Mouse (Mus musculus) kidney, embryonic 16.5 days (tissue): ENCODE results near the gene Cyp4f40. TPM values are rescaled to one million over a fixed set of nuclear protein-coding genes. Genes with fewer than 3 reads are reported as not detected.
"Not testable (repeated sequence)": the region's sequence is repeated elsewhere in the genome, so short reads cannot be mapped to it uniquely, and the experiment has no call there.

Source experiments
- ATAC-seq: fragments of 200-750 bp; cut with Nextera tagmentation; 2 replicates; pipeline ENCODE4 v1.8.0; 2017; ENCODE audit warnings: moderate TSS enrichment; ENCODE audit not compliant: low FRiP score, low TSS enrichment
- H3K27ac ChIP-seq: fragments of 300-500 bp; sonication (generic); 2 replicates; pipeline ENCODE4 v1.5.1; 2014; ENCODE audit warnings: low read length
- H3K27me3 ChIP-seq: fragments of 300-500 bp; sonication (generic); 2 replicates; pipeline ENCODE4 v1.6.1; 2014; ENCODE audit warnings: low read length, control low read depth, mixed read lengths; ENCODE audit not compliant: insufficient read depth
- H3K36me3 ChIP-seq: fragments of 300-500 bp; sonication (generic); 2 replicates; pipeline ENCODE4 v1.6.1; 2014; ENCODE audit warnings: low read length, control low read depth, mixed read lengths; ENCODE audit not compliant: insufficient read depth
- H3K4me1 ChIP-seq: fragments of 300-500 bp; sonication (generic); 2 replicates; pipeline ENCODE4 v1.6.1; 2014; ENCODE audit warnings: low read length, control low read depth, mixed read lengths; ENCODE audit not compliant: insufficient read depth
- H3K4me2 ChIP-seq: fragments of 300-500 bp; sonication (generic); replicated peaks from 2 replicates; pipeline ENCODE4 v1.6.1; 2014; ENCODE audit warnings: low read depth, low read length
- H3K4me3 ChIP-seq: fragments of 300-500 bp; sonication (generic); 2 replicates; pipeline ENCODE4 v1.5.1; 2014; ENCODE audit warnings: mild to moderate bottlenecking, low read length
- H3K9ac ChIP-seq: fragments of 300-500 bp; sonication (generic); replicated peaks from 2 replicates; pipeline ENCODE4 v1.6.1; 2014; ENCODE audit warnings: low read length
- H3K9me3 ChIP-seq: fragments of 300-500 bp; sonication (generic); 2 replicates; pipeline ENCODE4 v1.6.1; 2016; ENCODE audit warnings: low read length, control low read depth
- whole genome bisulfite sequencing: fragments of 180-500 bp; shearing (Covaris S2); extraction: QIAGEN DNeasy Blood & Tissue Kit; methylation state at CpG from one replicate; pipeline ENCODE4 v1.1.7; 2014; 5-methylcytosine and 5-hydroxymethylcytosine counted together
- polyA plus RNA-seq: library from polyadenylated mRNA; unstranded; fragments of >200 nt; fragmentation: Nextera tagmentation; extraction: Ambion mirVana; gene quantifications from 2 replicates; pipeline ENCODE4 v1.2.1, GENCODE M21; 2015

Cyp4f40 gene
- polyA plus RNA-seq, 1 experiment from 2014 or later: not detected

DNA sequence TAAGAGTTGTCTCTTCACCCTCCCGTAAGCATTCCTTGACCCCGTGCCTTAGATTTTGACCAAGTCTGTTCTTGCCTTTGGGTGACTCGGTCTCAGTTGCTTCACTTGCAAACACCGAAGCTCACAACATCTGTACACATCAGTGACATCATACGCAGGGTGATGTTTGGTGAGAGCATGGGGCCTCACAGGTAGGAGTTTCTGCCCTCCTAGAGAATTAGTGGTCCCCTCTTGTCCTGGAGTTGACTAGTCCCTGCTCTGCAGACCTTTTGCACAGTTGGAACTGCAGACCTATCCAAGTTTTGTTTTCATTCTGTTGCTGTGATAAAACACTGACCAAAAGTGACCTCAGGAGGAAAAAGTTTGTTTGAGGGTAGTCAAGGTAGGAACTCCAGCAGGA, 28.0 kb downstream of the Cyp4f40 start:
- H3K9me3 ChIP-seq: no peaks in the 10 kb centered on the region
- H3K27me3 ChIP-seq: no peaks in the 10 kb centered on the region
- no peak overlapping the region for H3K4me2 ChIP-seq
- H3K9ac ChIP-seq: no peak overlapping the region
- no peak overlapping the region for H3K4me3 ChIP-seq
- ATAC-seq: no peak
- no peaks in the 10 kb centered on the region for H3K36me3 ChIP-seq
- no peaks in the 10 kb centered on the region for H3K4me1 ChIP-seq
- no peak overlapping the region for H3K27ac ChIP-seq
- WGBS: 95% methylated on average over 5 of the region's 5 CpGs

DNA sequence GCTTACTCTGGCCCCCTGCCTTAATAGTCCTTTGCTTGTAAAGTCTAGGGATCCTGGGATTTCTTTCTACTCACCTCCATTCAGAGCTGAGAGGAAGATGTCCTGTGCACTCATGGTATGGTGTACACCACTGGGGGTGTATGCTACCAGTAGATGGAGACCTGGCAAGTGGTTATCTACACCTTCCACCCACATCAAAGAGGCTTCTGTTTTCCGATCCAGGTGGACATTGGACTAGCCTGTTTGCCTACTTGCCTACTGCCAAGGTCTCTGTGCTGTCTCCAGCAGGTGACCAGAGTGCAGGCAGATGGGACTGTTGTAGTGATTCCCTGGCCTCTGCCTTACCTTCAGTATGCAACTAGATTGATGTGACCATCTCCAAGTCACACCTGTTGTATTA, 32.3 kb downstream of the Cyp4f40 start:
- Histone ChIP-seq H3K27me3 (no peaks in the 10 kb centered on the region), H3K27ac (no peak overlapping the region), H3K4me1 (no peaks in the 10 kb centered on the region), H3K4me2 (no peak overlapping the region), H3K9me3 (0 out of 2 replicates have a peak, but pooled peaks cover 1% of the 10 kb centered on the region), H3K36me3 (no peaks in the 10 kb centered on the region), H3K4me3 (no peak overlapping the region), H3K9ac (no peak overlapping the region)
- 89% methylated on average over 1 of the region's 1 CpGs for WGBS
- no peak for ATAC-seq

DNA sequence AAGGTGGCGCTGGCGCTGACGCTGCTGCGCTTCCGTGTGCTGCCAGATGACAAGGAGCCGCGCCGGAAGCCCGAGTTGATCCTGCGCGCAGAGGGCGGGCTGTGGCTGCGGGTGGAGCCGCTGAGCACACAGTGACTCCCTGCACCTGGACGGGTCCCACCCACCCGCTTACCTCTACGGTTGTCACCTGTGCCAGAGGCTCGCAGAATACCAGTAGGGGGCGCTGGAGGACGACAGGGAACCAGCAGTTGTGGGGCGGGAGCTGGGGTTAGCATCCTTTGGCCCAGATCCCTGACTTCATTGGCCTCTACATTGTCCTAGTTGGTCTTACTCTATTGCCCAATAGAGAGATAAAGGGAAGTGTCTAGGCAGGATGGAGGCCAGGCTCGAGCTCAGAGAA, 44.1 kb downstream of the Cyp4f40 start:
- H3K9me3 ChIP-seq: peaks cover 10% of the 10 kb centered on the region
- no peaks in the 10 kb centered on the region for H3K27me3 ChIP-seq
- no peak for ATAC-seq
- H3K4me2 ChIP-seq: 0 out of 2 replicates have a peak overlapping the region, but pooled peaks have one; percentile 26
- no peak overlapping the region for H3K27ac ChIP-seq
- H3K4me3 ChIP-seq: no peak overlapping the region
- H3K36me3 ChIP-seq: no peaks in the 10 kb centered on the region
- H3K4me1 ChIP-seq: no peaks in the 10 kb centered on the region
- no peak overlapping the region for H3K9ac ChIP-seq
- WGBS: 43% methylated on average over 22 of the region's 22 CpGs

DNA sequence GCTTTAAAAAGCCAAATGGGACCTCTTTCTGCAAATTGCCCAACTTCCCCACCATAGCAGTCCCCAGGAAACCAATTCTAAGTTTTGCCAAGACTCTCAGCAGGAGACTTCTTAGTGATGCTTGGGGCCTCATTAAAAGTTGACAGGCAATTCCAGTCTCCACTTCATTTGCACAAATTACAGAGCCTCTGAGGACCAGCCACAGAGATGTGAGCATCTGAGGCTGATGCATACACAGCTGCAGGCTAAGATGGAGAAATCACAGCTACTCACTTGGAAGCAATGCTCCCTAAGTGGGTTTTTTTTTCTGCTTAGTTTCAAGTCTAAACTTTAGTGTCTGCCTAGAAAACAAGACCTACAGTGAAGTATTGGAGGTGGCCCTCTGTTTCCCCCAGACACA, 51.8 kb downstream of the Cyp4f40 start:
- ATAC-seq, H3K27me3 ChIP-seq, H3K4me2 ChIP-seq: not testable (repeated sequence)

DNA sequence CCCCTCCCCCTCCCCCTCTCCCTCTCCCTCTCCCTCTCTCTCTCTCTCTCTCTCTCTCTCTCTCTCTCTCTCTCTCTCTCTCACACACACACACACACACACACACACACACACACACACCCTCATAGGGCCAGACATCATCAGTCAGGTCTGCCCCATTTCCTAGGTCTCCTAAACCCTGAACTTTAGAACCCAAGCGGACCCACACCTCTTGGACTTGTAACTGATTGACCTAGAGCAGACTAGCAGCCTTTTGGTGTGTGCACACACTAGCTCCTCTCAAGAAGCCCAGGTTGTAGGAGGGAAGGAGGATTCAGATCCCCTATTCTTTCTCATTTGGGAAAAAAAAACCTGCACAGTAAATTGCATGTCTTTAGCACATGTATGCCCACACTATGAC, 63.5 kb downstream of the Cyp4f40 start:
- H3K9me3 ChIP-seq, ATAC-seq, H3K27ac ChIP-seq, H3K27me3 ChIP-seq, H3K4me2 ChIP-seq, H3K4me1 ChIP-seq, H3K9ac ChIP-seq, H3K36me3 ChIP-seq, H3K4me3 ChIP-seq: not testable (repeated sequence)
- 73% methylated on average over 1 of the region's 1 CpGs for WGBS

More for the DNA sequence above, 51.8 kb downstream of the Cyp4f40 start:
- H3K9ac ChIP-seq, H3K27ac ChIP-seq, H3K4me3 ChIP-seq, H3K4me1 ChIP-seq, H3K36me3 ChIP-seq: not testable (repeated sequence)
- peaks cover 10% of the 10 kb centered on the region for H3K9me3 ChIP-seq

DNA sequence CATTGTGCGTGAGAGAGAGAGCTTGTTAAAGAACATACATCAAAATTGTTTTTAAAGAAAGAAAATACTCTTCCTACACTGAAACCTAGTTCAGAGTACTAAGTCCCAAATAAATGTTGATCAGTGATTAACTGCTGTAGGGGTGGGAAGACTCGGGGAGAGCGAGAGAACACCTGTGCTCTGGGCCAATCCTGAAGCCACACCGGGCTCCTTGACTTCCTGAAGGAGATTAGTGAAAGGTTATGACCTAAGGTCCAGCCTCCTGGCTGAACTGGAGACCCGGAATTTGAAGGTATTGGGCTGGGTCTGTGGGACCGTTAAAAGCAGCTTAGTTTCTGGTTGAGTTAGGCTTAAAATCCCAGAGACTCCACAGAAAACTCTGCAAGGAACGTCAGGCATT, 64.1 kb downstream of the Cyp4f40 start:
- no peaks in the 10 kb centered on the region for H3K4me1 ChIP-seq
- H3K9ac ChIP-seq: no peak overlapping the region
- no peak for ATAC-seq
- H3K4me3 ChIP-seq: no peak overlapping the region
- H3K36me3 ChIP-seq: no peaks in the 10 kb centered on the region
- H3K4me2 ChIP-seq: no peak overlapping the region
- 73% methylated on average over 7 of the region's 7 CpGs for WGBS
- peaks cover 10% of the 10 kb centered on the region; the same call in 1 of the 2 replicates for H3K9me3 ChIP-seq
- H3K27ac ChIP-seq: no peak overlapping the region
- no peaks in the 10 kb centered on the region for H3K27me3 ChIP-seq

DNA sequence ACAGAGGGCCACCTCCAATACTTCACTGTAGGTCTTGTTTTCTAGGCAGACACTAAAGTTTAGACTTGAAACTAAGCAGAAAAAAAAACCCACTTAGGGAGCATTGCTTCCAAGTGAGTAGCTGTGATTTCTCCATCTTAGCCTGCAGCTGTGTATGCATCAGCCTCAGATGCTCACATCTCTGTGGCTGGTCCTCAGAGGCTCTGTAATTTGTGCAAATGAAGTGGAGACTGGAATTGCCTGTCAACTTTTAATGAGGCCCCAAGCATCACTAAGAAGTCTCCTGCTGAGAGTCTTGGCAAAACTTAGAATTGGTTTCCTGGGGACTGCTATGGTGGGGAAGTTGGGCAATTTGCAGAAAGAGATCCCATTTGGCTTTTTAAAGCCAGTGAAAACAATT, 67.7 kb downstream of the Cyp4f40 start:
- H3K4me1 ChIP-seq, H3K9me3 ChIP-seq, H3K36me3 ChIP-seq, H3K4me3 ChIP-seq, H3K4me2 ChIP-seq, H3K9ac ChIP-seq, H3K27me3 ChIP-seq, ATAC-seq, H3K27ac ChIP-seq: not testable (repeated sequence)

Other genes with a start within 250 kb of the Cyp4f40 start
- gene Pglyrp2, start 234.7 kb upstream of the Cyp4f40 start, polyA plus RNA-seq: 0.12 TPM in 1 of 2 replicates, not detected in the other
- 0.26 and 1.0 TPM in 2 replicates for gene Cyp4f39, start 206.2 kb upstream of the Cyp4f40 start, polyA plus RNA-seq
- gene Cyp4f17, start 152.8 kb upstream of the Cyp4f40 start, polyA plus RNA-seq: 7.4 and 10.4 TPM in 2 replicates
- 24.5 and 27.5 TPM in 2 replicates for gene Cyp4f16, start 122.3 kb upstream of the Cyp4f40 start, polyA plus RNA-seq
- not detected in 2 replicates for gene Cyp4f37, start 37.6 kb upstream of the Cyp4f40 start, polyA plus RNA-seq
- gene Cyp4f15, start 26.7 kb downstream of the Cyp4f40 start, polyA plus RNA-seq: not detected in 2 replicates
- 34.9 and 43.0 TPM in 2 replicates for gene Zfp871, start 129.4 kb downstream of the Cyp4f40 start, polyA plus RNA-seq
- 2.7 and 3.3 TPM in 2 replicates for gene Zfp811, start 151.0 kb downstream of the Cyp4f40 start, polyA plus RNA-seq
- gene Zfp799, start 171.4 kb downstream of the Cyp4f40 start, polyA plus RNA-seq: 15.6 and 16.3 TPM in 2 replicates
- gene Zfp870, start 232.7 kb downstream of the Cyp4f40 start, polyA plus RNA-seq: 6.4 and 8.3 TPM in 2 replicates